Mouse (Mus musculus): Measurements from ENCODE around the gene Rnf220.

GRCm38 (mm10) chr4:117479951-117480350, 16.9 kb downstream of the Rnf220 start:
- no peak for TF ChIP-seq CTCF (IDR thresholded peaks at IDR 0.05; ENCODE audit: low read depth)
- no peak for TF ChIP-seq EP300 (IDR thresholded peaks at IDR 0.05; ENCODE audit: low read depth)

All from liver, postnatal 0 days (tissue).